Mouse (Mus musculus): ENCODE results near the gene Pramef17. TPM values are rescaled to one million over a fixed set of nuclear protein-coding genes. Genes with fewer than 3 reads are reported as not detected.
"Not testable (repeated sequence)": the region's sequence is repeated elsewhere in the genome, so short reads cannot be mapped to it uniquely, and the experiment has no call there.

Pramef17 gene
- total RNA-seq (2021), result not detected
- long read RNA-seq, experiment 1, result 0 reads
- long read RNA-seq, experiment 2, result 0 reads

- not testable (repeated sequence) for DNase-seq
These were observed at the start of gene Pramef17 for GRCm38 (mm10) chr4:143994269-143994668. Gene Pramef17, minus strand, starts transcription at chr4:143994369.

GRCm38 (mm10) chr4:143988126-143988525 lies 6.0 kb downstream of the Pramef17 start:
- peak; percentile 10 to 15 for DNase-seq

- DNase-seq, result not testable (repeated sequence)
These were observed 6.7 kb downstream of the Pramef17 start for GRCm38 (mm10) chr4:143987475-143987941.

- DNase-seq, result peak in 1 of 2 experiments; percentile 3
These were observed 8.4 kb downstream of the Pramef17 start for GRCm38 (mm10) chr4:143985733-143986132.

GRCm38 (mm10) chr4:143985165-143985564 lies 9.0 kb downstream of the Pramef17 start:
- DNase-seq, result not testable (repeated sequence)

GRCm38 (mm10) chr4:143983446-143983845 lies 10.7 kb downstream of the Pramef17 start:
- DNase-seq, result not testable (repeated sequence)

GRCm38 (mm10) chr4:143966850-143967249 lies 27.3 kb downstream of the Pramef17 start, which contains the start of gene Gm13101:
Gene Gm13101, minus strand, starts transcription at chr4:143966950.
- DNase-seq, result not testable (repeated sequence)

- DNase-seq, result not testable (repeated sequence)
These were observed 43.3 kb downstream of the Pramef17 start, which contains the start of gene Pramef25 for GRCm38 (mm10) chr4:143950916-143951315. Gene Pramef25, minus strand, starts transcription at chr4:143951016.

Other genes starting within 250 kb of the Pramef17 start
- gene Gm13023, start 205.0 kb downstream of the Pramef17 start, total RNA-seq (2021), result not detected
- gene Gm13084, start 178.3 kb downstream of the Pramef17 start, total RNA-seq (2021), result not detected
- gene Gm13103, start 147.9 kb downstream of the Pramef17 start, total RNA-seq (2021), result not detected
- not detected for gene Pramef6, start 94.0 kb downstream of the Pramef17 start, total RNA-seq (2021)
- not detected for gene Pramef25, start 43.4 kb downstream of the Pramef17 start, total RNA-seq (2021)
- gene Gm13101, start 27.4 kb downstream of the Pramef17 start, total RNA-seq (2021), result not detected
- not detected for gene Pramel4, start 64.8 kb upstream of the Pramef17 start, total RNA-seq (2021)
- not detected for gene Gm13102, start 112.1 kb upstream of the Pramef17 start, total RNA-seq (2021)
- gene Oog3, start 168.3 kb upstream of the Pramef17 start, total RNA-seq (2021), result not detected
- gene Oog2, start 196.3 kb upstream of the Pramef17 start, total RNA-seq (2021), result not detected
- gene C87977, start 218.9 kb upstream of the Pramef17 start, total RNA-seq (2021), result not detected